Comparison of ENCODE assay signal across 7 mouse cellular contexts in the genomic region with DNA sequence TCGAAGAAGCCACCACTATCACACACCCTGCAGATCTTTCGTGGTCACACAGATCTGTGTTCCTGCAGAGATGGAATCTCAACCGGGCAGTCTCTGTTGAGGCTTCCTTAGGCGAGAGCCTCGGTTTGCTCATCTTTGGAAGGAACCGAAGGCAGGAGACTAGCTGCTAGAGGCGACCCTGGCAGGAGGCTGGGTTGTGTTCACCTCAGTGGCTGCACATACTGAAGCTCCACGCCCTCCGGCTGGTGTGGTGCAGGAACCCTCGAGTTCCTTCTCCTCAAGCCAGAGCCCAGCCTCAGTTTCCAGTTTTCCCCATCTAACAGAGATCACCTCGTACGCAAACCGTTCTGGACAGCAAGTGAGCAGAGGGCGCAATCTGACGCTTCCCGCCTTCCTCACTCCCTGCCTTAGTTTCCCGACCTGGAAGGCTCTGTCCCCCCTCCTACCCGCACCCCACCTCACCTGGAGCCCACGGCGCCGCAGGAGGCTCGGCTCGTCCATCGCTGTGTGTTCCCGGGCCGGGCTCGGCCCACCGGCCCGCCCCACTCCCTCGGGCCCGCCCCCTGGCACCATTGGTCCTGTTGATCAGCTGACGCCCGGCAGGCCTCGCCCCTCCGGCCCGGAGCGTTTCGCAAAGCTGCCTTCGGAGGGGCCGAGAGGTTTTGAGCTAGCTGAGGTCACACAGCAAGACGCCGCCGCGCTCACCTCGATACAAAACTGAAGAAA. TPM values are rescaled to one million over a fixed set of nuclear protein-coding genes. Genes with fewer than 3 reads are reported as not detected.
DNase-seq lines count a peak whose midpoint lies in the region; ATAC-seq and TF ChIP-seq lines count a peak whose summit lies in the region.

A gene (minus strand): TSS at position 574 of the 726 bp plus-strand sequence.

- H3K9ac ChIP-seq in hindbrain, embryonic 16.5 days (ENCODE audit: low read depth, low read length): peak within 1 kb of the TSS; percentile 63

- intact Hi-C loops in gastrocnemius, adult 2 months (cut with DNase I): loop anchor here (10.0 kb wide), 1 partner anchor 50 kb away; no protein-coding TSS in a partner anchor
- intact Hi-C loops in left cerebral cortex, postnatal 14 days (cut with DNase I): no loop called here

- DNase-seq in Patski (ENCODE audit: low read depth, low spot score): no peak
- peak; percentile 54 to 76 for DNase-seq in cerebellum, postnatal 36 days
- peak; percentile 95 for DNase-seq in gastrocnemius, adult 2 months
- DNase-seq in left cerebral cortex, postnatal 14 days (ENCODE audit: low spot score in 2 of 2): peak; percentile 70 to 82
- peak; percentile 88 for DNase-seq in right cerebral cortex, postnatal 25 days

- POLR2A ChIA-PET in Patski (lab: Charles Lee): interaction anchor here (1.1 to 2.0 kb wide), 2 partner anchors 13 to 81 kb away, joined by 3 to 11 read pairs; a partner anchor contains a TSS

- peaks cover 12% of the 10 kb centered on the region for H3K4me1 ChIP-seq in hindbrain, embryonic 16.5 days (ENCODE audit: control insufficient read depth, insufficient read depth, low read depth, low read length)

- peak within 1 kb of the TSS; percentile 77 for H3K4me3 ChIP-seq in gastrocnemius, adult 2 months
- peak within 1 kb of the TSS; percentile 57 for H3K4me3 ChIP-seq in hindbrain, embryonic 16.5 days (ENCODE audit: low read length)

- H3K27me3 ChIP-seq in Patski: no peaks in the 10 kb centered on the region
- H3K27me3 ChIP-seq in hindbrain, embryonic 16.5 days (replicated peaks; ENCODE audit: control insufficient read depth, insufficient read depth, low read length): peaks cover 26% of the 10 kb centered on the region

- CTCF ChIA-PET in Patski (lab: Charles Lee): interaction anchor here (1.2 to 1.9 kb wide), 3 partner anchors 14 to 35 kb away, joined by 3 to 7 read pairs (median 3); a partner anchor contains a TSS

- no peaks in the 10 kb centered on the region for H3K36me3 ChIP-seq in hindbrain, embryonic 16.5 days (ENCODE audit: control insufficient read depth, insufficient read depth, low read length)

- 1% methylated on average over 45 of the region's 45 CpGs for WGBS in hindbrain, embryonic 16.5 days

- H3K9me3 ChIP-seq in hindbrain, embryonic 16.5 days (ENCODE audit: control insufficient read depth, low read length): no peaks in the 10 kb centered on the region; the same call in 1 of the 2 replicates

- TF ChIP-seq CTCF in Patski (IDR thresholded peaks at IDR 0.05): no peak
- no peak for TF ChIP-seq CTCF in gastrocnemius, adult 2 months (IDR thresholded peaks at IDR 0.05)

- in situ Hi-C loops in Patski (cut with MboI; ENCODE audit: low pct_unique_long_range_greater_than_20kb): no loop called here

- peak within 1 kb of the TSS; percentile 87 for H3K4me2 ChIP-seq in hindbrain, embryonic 16.5 days (ENCODE audit: low read length)

- peak; percentile 69 for ATAC-seq in Patski
- peak; percentile 88 for ATAC-seq in hindbrain, embryonic 16.5 days
- peak; percentile 77 for ATAC-seq in megakaryocyte-erythroid progenitor cell, adult 5-6 weeks (replicated peaks; ENCODE audit: low FRiP score, low TSS enrichment, poor library complexity, severe bottlenecking)

- H3K27ac ChIP-seq in gastrocnemius, adult 2 months: peak within 1 kb of the TSS; percentile 68
- H3K27ac ChIP-seq in hindbrain, embryonic 16.5 days (ENCODE audit: low read depth, low read length): no peak within 1 kb of the TSS

RNA-seq across cellular contexts. Expression of the gene that starts here (rescaled TPM):
- 30.4 TPM for polyA plus RNA-seq in Patski (2021)
- total RNA-seq in gastrocnemius, adult 2 months (2021): 1 to 10 TPM; 2.7 to 3.6 TPM
- 21.9 and 23.9 TPM in 2 replicates for polyA plus RNA-seq in hindbrain, embryonic 16.5 days (2015; fragmentation: Nextera tagmentation; extraction: Ambion mirVana)
- total RNA-seq in left cerebral cortex, postnatal 14 days (2021): 100 to 1,000 TPM; 176 to 185 TPM
- 44.0 and 54.3 TPM in 2 replicates for total RNA-seq in megakaryocyte-erythroid progenitor cell, adult 5-6 weeks (2014; fragmentation: Nextera tagmentation)
- 6.2 and 7.3 TPM in 2 replicates for total RNA-seq in megakaryocyte-erythroid progenitor cell, adult 5-6 weeks (2017)
